Mouse (Mus musculus): ENCODE measurements around the gene Katnb1.

Gene Katnb1

DNA sequence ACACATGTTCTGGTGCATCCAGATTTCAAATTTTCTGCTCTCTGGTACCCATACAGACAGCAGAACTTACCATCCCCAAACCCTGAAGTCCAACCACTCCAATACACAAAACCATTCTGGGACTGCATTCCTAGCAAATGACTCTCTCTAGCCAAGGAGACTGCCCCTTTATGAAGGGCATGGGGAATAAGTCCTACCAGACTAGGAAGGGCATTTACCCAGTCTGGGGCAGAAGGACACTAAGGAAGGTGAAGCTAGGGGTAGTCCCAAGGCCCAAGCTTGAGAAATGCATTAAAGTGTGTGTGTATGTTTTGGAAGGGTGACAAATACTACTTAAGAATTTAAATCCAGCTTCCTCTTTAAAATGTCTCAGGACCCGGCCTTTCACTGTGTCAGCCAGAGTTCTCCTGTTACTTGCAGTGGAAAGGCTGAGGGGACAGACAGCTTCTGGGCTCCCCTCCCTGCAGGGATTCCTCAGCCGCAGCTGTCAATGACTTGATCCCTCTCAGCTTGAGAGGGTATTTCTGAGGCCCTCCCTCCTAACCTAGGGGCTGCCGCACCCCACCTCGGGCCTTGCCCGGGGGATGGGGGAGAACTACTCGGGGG is 60.6 kb downstream of the Katnb1 start:
- no peak for DNase-seq

DNA sequence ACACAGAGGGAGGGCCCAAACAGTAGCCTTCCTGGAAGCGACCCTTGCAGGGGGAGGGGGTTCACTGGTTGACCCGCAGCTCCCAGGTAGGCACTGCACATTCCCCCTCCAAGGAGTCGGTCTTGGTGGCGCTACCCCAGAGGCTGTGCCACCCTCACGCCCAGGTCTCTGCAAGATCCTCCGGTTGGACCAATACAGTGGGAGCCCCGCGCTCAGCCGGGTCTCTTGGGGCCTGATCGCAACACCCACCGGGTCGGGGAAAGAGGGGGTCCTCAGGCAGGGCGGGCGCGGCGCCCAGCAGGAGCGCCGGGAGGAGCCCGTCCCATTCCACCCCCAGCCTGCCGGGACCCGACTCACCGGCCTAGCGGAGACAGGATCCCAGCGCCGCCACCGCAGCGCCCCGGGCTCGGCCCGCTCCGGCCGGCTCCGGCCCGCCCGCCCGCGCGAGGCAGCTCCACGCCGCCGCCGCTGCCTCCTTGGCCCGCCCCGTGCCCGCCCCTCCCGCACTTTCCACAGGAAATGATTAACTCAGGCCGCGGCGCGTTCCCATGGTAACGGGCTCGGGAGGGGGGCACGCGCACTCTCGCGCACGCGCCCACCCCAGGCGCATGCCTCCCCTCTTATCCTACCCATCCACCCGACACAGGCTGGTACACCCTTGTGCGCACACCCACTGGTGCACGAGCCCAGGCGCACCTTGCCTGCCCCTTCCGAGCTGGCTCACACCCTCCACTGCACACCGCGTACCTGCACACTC is 61.3 kb downstream of the Katnb1 start:
- DNase-seq: peak; percentile 67 to 81

DNA sequence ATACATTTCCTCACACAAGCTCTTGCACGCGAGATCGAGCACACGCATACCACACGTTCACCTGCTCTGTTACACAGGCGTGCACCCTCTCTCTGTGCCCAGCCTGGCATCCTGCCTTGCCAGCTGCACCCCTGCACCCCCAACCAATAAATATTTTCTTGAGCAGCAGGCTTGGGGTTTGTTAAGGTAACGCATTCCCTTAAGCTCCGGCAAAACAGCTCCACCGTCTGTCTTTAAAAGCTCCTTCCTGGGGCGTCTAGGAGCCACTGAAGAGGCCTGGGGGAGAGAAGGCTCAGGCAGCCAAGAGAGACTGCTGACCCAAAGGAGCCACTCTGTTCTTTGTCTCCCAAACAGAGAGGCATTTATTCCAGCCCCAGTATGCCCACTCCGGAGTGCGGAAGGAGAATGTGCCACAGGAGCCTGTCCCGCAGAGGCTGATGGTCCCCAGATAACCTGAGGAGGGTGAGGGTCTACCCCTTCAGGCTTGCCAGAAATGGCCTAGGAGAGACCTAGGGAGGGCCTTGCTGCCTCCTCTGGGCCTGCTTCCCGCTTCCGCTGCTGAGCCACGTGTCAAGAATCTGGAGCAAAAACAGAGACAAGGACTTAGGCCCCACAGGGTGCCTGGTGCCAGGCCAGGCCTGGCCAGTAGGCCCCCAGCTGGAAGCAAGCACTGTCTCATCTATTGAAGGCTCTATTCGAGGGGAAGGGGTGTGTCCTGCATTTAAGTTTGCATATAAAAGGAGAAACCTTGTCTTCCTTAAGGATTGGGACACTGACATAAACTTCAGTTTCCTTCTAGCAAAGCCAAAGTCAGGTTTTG is 62.2 kb downstream of the Katnb1 start:
- DNase-seq: peak; percentile 21 to 30

DNA sequence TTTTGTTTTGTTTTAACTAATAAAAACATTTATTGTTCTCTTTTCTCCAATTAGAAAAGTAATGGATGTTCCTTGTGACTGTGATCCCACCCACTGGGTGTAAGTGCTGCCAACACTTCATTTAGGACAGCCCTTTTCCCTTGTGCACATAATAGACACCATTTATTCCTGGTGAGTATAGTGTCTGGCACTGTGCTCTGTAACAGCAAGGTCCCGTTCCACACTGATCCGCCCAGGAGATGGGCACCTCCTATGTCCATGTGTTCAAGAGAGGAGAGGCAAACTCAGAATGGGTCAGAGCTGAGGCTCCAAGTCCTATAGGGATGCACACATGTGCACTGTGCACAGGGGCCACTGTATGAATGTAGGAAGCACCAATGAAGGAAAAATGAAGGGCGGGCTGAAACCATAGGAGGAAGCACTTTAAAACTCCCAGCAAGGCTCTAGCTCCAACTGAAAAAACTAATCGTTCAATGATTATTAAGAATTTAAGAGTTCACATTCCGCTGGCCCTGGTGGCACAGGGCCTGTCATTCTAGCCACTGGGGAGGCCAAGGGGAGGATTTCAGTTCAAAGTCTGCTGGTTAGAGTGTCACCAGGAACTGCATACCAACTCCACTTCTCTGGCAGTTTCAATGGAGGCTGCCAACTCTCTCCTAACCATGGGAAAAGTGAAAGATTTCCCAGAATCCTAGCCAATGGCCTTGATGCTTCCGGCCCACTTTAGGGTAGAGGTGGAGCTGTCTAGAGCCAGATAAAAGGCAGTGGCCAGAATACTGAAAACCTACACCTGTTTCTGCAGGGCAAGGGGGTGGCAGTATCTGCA is 63.0 kb downstream of the Katnb1 start:
- DNase-seq: no peak

DNA sequence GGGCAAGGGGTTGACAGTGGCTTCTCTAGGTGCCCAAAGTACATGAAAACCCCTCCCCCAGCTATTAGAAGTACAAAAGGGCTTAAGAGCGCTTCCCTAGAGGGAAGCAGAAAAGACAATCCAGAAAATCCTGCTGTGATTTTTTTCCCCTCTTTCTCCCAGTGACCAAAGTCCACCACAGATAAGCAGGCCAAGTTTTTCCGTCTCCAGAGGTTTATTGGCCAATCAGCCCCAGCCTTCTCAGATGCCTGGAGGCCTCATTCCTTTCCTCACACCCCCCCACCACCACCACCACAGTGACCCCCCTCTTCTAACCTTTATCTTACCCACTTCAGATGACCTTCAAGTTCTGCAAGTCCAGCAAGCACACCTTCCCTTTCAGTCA is 63.6 kb downstream of the Katnb1 start:
- no peak for DNase-seq

DNA sequence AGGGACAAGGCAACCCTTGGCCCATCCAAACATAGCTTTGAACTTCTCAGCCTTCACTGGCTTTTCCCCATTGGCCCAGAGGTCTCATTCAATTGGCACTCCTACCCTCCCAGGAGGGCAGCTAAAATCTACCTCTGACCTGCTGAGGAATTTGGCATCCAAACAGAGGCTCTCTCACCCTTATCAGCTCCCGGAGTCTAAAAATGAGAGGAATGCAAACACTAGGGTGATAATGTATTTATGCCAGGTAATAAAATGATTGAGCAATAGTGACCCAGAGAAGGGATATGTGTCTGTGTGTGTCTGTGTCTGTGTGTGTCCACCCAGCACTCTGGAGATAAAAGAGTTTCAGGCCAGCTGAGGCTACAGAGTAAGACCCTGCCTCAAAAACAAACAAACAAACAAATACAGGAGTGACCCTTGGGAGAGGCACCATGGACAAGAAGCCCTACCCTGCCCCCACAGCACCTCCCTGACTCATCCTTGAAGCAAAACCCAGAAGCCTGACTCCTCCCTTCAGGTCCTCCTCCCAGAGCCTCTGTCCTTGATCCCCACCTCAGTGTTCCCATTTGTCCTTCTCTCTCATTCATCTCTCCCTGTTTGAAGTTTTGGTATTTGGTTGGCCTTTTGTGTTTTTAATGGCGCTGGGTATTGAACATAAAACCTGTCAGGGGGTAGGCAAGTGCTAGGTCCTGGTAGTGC is 65.2 kb downstream of the Katnb1 start:
- no peak for DNase-seq

DNA sequence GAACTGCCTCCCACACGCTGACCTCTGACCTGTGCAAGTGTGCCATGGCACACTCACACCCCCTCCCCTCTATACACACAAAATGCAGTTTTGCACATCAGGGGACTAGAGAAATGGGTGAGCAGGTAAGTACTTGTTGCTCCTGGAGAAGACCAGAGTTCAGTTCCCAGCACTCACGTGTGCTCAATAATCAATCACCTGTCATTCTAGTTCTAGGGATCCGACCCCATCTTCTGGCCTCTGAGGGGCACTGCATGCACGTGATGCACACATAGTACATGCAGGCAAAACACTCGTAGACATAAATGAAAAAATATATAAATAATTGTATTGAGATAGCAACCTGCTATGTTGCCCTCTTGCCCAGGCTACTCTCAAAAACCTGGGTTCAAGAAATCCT is 65.9 kb downstream of the Katnb1 start:
- no peak for DNase-seq

DNA sequence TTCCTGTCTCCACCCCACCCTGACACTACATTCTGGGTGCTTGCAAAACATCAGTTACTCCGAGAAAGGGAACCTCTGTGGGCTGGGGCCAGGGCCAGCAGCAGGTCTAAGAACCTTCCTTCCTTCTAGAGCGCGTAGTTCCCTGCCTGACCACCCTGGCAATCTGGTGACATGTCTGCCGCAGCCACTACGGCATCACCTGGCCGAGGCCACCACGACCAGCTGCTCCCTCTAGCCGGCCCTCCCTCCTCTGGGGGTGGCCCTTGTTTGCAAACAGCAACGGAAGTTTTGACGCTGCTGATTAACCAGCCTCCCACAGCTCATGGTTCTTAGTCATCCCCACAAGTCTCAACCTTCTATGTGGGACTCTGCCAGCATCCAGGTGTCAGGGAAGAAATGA is 68.4 kb downstream of the Katnb1 start:
- DNase-seq: no peak

DNA sequence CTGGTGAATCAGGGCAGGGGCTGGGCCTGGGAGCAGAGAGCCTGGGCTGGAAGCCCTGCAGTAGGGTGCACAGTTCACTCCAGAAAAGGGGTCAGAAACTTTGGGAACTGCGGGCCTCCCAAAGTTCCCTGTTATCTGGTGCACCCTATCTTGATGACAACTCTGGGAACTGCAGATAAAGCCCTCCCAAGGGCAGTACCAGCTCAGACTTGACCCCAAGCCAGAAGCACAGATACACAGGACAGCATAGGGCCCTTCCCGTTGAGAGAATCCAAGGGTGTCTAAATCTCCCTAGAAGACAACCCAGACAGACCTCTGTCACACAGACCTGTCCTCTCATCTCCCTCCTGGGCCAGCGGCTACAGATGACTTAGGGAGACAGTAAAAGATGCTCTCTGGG is 69.6 kb downstream of the Katnb1 start:
- no peak for DNase-seq
